Mouse (Mus musculus): ENCODE results near the gene Gm8126.
"Not testable (repeated sequence)": the region's sequence is repeated elsewhere in the genome, so short reads cannot be mapped to it uniquely, and the experiment has no call there.

GRCm38 (mm10) chr14:43249611-43250170 is 8.8 kb upstream of the Gm8126 start:
- not testable (repeated sequence) for TF ChIP-seq CTCF, EP300 (IDR thresholded peaks at IDR 0.05; ENCODE audit: low read depth)

All from heart, postnatal 0 days (tissue).